Mouse (Mus musculus) hindbrain, embryonic 15.5 days (tissue): ENCODE data around the gene Vamp2. TPM values are rescaled to one million over a fixed set of nuclear protein-coding genes. Genes with fewer than 3 reads are reported as not detected.
"Not testable (repeated sequence)": the region's sequence is repeated elsewhere in the genome, so short reads cannot be mapped to it uniquely, and the experiment has no call there.

Experiments
- ATAC-seq: fragments of 200-750 bp; cut with Nextera tagmentation; 2 replicates; pipeline ENCODE4 v1.8.0; 2017; ENCODE audit warnings: low read depth, moderate number of reproducible peaks, moderate TSS enrichment; ENCODE audit not compliant: low FRiP score
- H3K27ac ChIP-seq: fragments of 300-500 bp; sonication (generic); replicated peaks from 2 replicates; pipeline ENCODE4 v1.5.1; 2015; ENCODE audit warnings: mild to moderate bottlenecking, inconsistent platforms
- H3K27me3 ChIP-seq: fragments of 300-500 bp; sonication (generic); 2 replicates; pipeline ENCODE4 v1.6.1; 2015; ENCODE audit warnings: control low read depth, inconsistent platforms
- H3K36me3 ChIP-seq: fragments of 300-500 bp; sonication (generic); 2 replicates; pipeline ENCODE4 v1.6.1; 2015; ENCODE audit warnings: control low read depth, inconsistent platforms
- H3K4me1 ChIP-seq: fragments of 300-500 bp; sonication (generic); replicated peaks from 2 replicates; pipeline ENCODE4 v1.6.1; 2015; ENCODE audit warnings: control low read depth, inconsistent platforms
- H3K4me2 ChIP-seq: fragments of 300-500 bp; sonication (generic); 2 replicates; pipeline ENCODE4 v1.6.1; 2015; ENCODE audit warnings: moderate library complexity, mild to moderate bottlenecking, inconsistent platforms
- H3K4me3 ChIP-seq: fragments of 300-500 bp; sonication (generic); 2 replicates; pipeline ENCODE4 v1.5.1; 2015; ENCODE audit warnings: mild to moderate bottlenecking, inconsistent platforms
- H3K9ac ChIP-seq: fragments of 300-500 bp; sonication (generic); 2 replicates; pipeline ENCODE4 v1.6.1; 2015; ENCODE audit warnings: inconsistent platforms
- H3K9me3 ChIP-seq: fragments of 300-500 bp; sonication (generic); 2 replicates; pipeline ENCODE4 v1.6.1; 2016; ENCODE audit warnings: control low read depth, inconsistent platforms
- WGBS: fragments of 180-500 bp; shearing (Covaris S2); methylation state at CpG from one replicate; pipeline ENCODE4 v1.1.7; 2015; 5-methylcytosine and 5-hydroxymethylcytosine counted together
- polyA plus RNA-seq: library from polyadenylated mRNA; unstranded; fragments of >200 nt; fragmentation: Nextera tagmentation; extraction: Ambion mirVana; gene quantifications from 2 replicates; pipeline ENCODE4 v1.2.1, GENCODE M21; 2015

Vamp2 gene
- polyA plus RNA-seq, 1 experiment from 2014 or later, result 437 TPM

DNA sequence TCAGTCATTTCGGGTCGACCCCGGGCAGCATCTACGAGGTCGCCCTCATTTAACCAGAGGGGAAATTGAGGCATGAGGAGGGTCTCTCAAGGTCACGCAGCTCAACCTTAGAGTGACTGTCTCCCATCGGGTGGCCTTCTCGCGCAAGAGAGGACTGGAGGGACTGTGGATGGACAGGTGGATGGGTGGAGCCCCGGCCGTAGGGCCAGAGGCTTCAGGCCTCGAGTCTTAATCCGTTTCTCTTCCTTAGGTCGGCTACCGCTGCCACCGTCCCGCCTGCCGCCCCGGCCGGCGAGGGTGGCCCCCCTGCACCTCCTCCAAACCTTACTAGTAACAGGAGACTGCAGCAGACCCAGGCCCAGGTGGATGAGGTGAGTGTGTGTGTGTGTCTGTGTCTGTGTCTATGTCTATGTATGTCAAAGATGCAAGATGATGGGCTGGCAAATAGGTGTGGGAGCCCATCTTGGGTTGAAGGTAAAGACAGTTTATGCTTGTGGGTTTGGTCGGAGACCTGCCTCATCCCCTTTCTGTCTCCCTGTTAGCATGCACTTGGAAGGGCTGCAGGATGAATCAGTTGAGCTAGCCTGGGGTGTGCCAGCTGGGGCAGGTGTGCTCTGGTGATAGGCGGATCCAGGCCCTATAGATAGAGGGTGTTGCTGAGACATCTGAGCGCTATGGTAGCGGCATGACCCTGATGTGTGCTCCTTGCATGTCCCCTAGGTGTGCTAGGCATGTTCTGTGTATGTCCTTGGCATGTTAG, 746 bp downstream of the Vamp2 start:
- peak overlapping the region; percentile 89 for H3K27ac ChIP-seq
- H3K4me3 ChIP-seq, result peak overlapping the region; percentile 64
- 13% methylated on average over 24 of the region's 25 CpGs for WGBS
- peak overlapping the region; percentile 98 for H3K4me2 ChIP-seq
- peak overlapping the region; percentile 95 for H3K9ac ChIP-seq
- H3K9me3 ChIP-seq, result no peaks in the 10 kb centered on the region
- H3K27me3 ChIP-seq, result no peaks in the 10 kb centered on the region
- peaks cover 9% of the 10 kb centered on the region for H3K36me3 ChIP-seq
- H3K4me1 ChIP-seq, result peaks cover 33% of the 10 kb centered on the region
- ATAC-seq, result peak; percentile 28

- Histone ChIP-seq H3K27me3 (no peaks in the 10 kb centered on the region), H3K4me3 (peak overlapping the region; percentile 64), H3K9me3 (no peaks in the 10 kb centered on the region), H3K9ac (peak overlapping the region; percentile 95), H3K36me3 (peaks cover 9% of the 10 kb centered on the region), H3K4me2 (peak overlapping the region; percentile 98), H3K27ac (peak overlapping the region; percentile 89; the same call in 1 of the 2 replicates), H3K4me1 (peaks cover 39% of the 10 kb centered on the region)
- no peak for ATAC-seq
- 89% methylated on average over 12 of the region's 12 CpGs for WGBS
Measured at GRCm38 (mm10) chr11:69089616-69090290, 1.5 kb downstream of the Vamp2 start.

DNA sequence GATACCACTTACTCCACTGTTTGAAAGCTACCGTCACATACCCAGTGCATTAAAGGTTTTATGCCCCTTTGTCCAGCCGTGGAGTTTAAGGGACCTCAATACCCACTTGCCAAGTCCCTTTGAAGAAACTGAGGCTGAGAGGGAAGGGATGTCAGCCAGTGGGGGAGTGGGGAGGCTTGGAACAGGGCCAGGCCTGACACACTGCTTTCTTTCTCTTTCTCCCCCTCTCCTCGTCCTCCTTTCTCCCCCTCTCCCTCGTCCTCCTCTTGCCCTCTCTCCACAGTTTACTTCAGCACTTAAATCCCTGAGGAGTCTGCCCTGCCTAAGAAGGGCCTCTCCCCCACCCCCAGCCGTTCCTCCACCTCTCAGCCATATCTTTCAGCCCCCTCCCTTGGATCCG, 2.1 kb downstream of the Vamp2 start:
- H3K4me1 ChIP-seq, result peaks cover 43% of the 10 kb centered on the region
- no peak for ATAC-seq
- H3K9me3 ChIP-seq, result no peaks in the 10 kb centered on the region
- H3K27ac ChIP-seq, result 0 out of 2 replicates have a peak overlapping the region, but pooled peaks have one; percentile 89
- H3K4me2 ChIP-seq, result peak overlapping the region; percentile 98
- H3K4me3 ChIP-seq, result peak overlapping the region; percentile 64; the same call in 1 of the 2 replicates
- 49% methylated on average over 6 of the region's 6 CpGs for WGBS
- H3K9ac ChIP-seq, result 0 out of 2 replicates have a peak overlapping the region, but pooled peaks have one; percentile 95
- no peaks in the 10 kb centered on the region for H3K27me3 ChIP-seq
- H3K36me3 ChIP-seq, result peaks cover 9% of the 10 kb centered on the region

- H3K4me3 ChIP-seq, result no peak overlapping the region
- ATAC-seq, result no peak
- no peaks in the 10 kb centered on the region for H3K9me3 ChIP-seq
- H3K27me3 ChIP-seq, result no peaks in the 10 kb centered on the region
- H3K27ac ChIP-seq, result no peak overlapping the region
- peaks cover 57% of the 10 kb centered on the region for H3K4me1 ChIP-seq
- H3K36me3 ChIP-seq, result peaks cover 9% of the 10 kb centered on the region
- no peak overlapping the region for H3K9ac ChIP-seq
- no peak overlapping the region for H3K4me2 ChIP-seq
- WGBS, result 67% methylated on average over 7 of the region's 7 CpGs
Measured at GRCm38 (mm10) chr11:69091566-69092385, 3.5 kb downstream of the Vamp2 start.

DNA sequence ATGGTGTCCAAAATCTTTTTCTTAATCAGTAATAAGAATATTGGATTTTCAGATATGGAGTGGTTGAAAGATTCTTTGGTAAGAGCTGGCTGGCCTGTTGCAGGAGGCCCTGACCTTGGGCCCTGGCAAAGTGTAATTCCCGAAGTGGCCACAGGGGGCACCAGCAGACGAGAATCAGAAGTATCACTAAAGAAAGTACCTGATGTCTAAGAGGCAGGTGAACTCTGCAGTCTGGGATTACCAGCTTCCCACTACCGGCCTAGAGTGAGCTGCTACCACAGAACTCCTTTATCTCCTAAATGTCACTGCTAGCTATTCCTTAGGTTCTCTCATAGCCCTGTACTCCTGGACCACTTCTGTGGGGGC, 4.1 kb downstream of the Vamp2 start:
- 6% methylated on average over 3 of the region's 3 CpGs for WGBS
- no peak for ATAC-seq

GRCm38 (mm10) chr11:69092871-69093270, 4.6 kb downstream of the Vamp2 start:
- Histone ChIP-seq H3K36me3 (peaks cover 9% of the 10 kb centered on the region), H3K27me3 (no peaks in the 10 kb centered on the region), H3K4me1 (peaks cover 64% of the 10 kb centered on the region), H3K9me3 (no peaks in the 10 kb centered on the region), H3K4me2 (no peak overlapping the region), H3K27ac (no peak overlapping the region), H3K9ac (no peak overlapping the region), H3K4me3 (no peak overlapping the region)
- ATAC-seq, result no peak
- 86% methylated on average over 4 of the region's 4 CpGs for whole genome bisulfite sequencing

More for the DNA sequence above, 4.1 kb downstream of the Vamp2 start:
- no peak overlapping the region for H3K4me3 ChIP-seq
- H3K36me3 ChIP-seq, result peaks cover 9% of the 10 kb centered on the region
- H3K4me2 ChIP-seq, result no peak overlapping the region
- no peak overlapping the region for H3K9ac ChIP-seq
- H3K27ac ChIP-seq, result no peak overlapping the region
- peaks cover 63% of the 10 kb centered on the region for H3K4me1 ChIP-seq
- no peaks in the 10 kb centered on the region for H3K9me3 ChIP-seq
- no peaks in the 10 kb centered on the region for H3K27me3 ChIP-seq

GRCm38 (mm10) chr11:69093856-69094255, 5.6 kb downstream of the Vamp2 start:
- not testable (repeated sequence) for H3K36me3 ChIP-seq, ATAC-seq, H3K27me3 ChIP-seq, H3K4me3 ChIP-seq, H3K9me3 ChIP-seq, H3K9ac ChIP-seq
- H3K4me1 ChIP-seq, result peaks cover 71% of the 10 kb centered on the region
- H3K4me2 ChIP-seq, result peak overlapping the region; percentile 94; the same call in 1 of the 2 replicates
- H3K27ac ChIP-seq, result peak overlapping the region; percentile 81
- 87% methylated on average over 7 of the region's 7 CpGs for WGBS

DNA sequence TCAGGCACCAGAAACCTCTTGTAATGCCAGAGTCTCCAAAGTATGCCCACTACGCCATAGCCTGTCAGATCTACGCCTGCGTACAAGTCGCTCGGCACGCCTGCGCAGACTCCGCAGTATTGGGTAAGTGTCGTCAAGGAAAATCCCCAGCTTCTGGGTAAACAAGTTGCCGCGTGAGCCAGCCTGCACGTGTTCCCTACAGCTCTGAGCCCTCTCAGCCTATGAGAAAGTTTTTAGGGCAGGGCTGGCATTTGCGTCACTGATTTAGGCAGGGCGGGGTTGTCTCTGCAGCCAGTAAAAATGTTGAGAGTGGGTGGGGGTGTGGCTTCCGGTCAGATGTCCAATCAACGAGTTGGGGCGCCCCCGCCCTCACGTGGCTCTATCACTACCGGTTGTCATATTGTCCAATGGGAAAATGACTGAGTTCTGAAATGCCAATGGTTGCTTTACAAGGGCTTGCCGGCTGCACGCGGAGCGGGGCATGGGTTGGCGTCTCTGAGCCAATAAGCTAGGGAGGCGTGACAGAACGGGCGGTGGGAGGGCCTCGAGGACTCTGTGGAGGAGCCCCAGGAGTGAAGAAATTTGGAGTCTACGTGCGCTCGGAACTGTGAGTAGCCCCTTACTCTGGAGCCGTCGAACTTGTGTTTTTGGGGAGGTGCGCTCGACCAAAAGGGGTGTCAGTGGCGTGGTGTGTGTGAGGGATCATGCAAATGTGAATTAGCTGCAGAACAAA, 6.6 kb downstream of the Vamp2 start, which contains the start of gene Per1:
Gene Per1 (plus strand): TSS at position 521 of the 733 bp plus-strand sequence.
- peak within 1 kb of the TSS; percentile 48 for H3K4me3 ChIP-seq
- no peaks in the 10 kb centered on the region for H3K27me3 ChIP-seq
- H3K4me1 ChIP-seq, result peaks cover 73% of the 10 kb centered on the region
- H3K9ac ChIP-seq, result peak within 1 kb of the TSS; percentile 47
- peak within 1 kb of the TSS; percentile 94 for H3K4me2 ChIP-seq
- peak; percentile 96 for ATAC-seq
- H3K36me3 ChIP-seq, result peaks cover 7% of the 10 kb centered on the region
- WGBS, result under 1% methylated on average over 37 of the region's 37 CpGs
- H3K27ac ChIP-seq, result peak within 1 kb of the TSS; percentile 81
- no peaks in the 10 kb centered on the region for H3K9me3 ChIP-seq

DNA sequence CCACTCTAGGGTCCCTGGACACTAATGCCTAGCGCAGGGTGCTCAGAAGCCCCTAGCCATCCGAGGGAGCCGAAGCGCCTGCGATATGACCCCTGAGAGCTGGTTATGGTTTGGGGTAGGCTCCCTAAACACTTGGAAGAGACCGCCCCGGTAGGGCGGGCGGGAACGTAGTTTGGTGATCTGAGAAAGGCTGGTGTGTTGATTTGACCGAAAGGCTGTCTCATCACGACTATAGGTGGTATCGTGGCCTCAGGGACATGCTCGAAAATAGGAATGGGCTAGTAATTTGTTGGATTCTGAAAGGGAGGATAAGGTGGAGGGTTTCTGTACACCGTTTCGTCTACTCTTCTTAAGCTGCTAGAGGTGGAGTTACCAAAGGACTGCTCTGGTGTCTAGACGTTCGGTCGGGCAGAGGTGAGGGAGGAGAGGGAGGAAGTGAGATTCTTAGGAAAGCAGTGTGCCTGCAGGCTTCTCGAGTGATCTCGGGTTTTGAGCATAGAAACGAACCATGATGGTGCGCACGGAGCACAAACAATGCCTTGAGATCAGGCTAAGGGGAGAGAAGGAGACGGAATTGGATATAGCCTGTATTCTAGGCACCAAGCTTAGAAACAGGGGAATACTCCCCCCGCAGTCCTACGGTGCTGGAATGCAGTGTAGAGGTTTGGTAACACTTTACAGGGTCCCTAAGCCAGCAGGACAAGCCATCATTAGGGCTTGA, 7.4 kb downstream of the Vamp2 start:
- no peaks in the 10 kb centered on the region for H3K9me3 ChIP-seq
- H3K4me1 ChIP-seq, result peaks cover 73% of the 10 kb centered on the region
- peak overlapping the region; percentile 94 for H3K4me2 ChIP-seq
- H3K27me3 ChIP-seq, result no peaks in the 10 kb centered on the region
- H3K27ac ChIP-seq, result peak overlapping the region; percentile 74
- H3K9ac ChIP-seq, result peak overlapping the region; percentile 47
- 3% methylated on average over 27 of the region's 27 CpGs for WGBS
- peaks cover 5% of the 10 kb centered on the region for H3K36me3 ChIP-seq
- no peak for ATAC-seq
- peak overlapping the region; percentile 48 for H3K4me3 ChIP-seq

DNA sequence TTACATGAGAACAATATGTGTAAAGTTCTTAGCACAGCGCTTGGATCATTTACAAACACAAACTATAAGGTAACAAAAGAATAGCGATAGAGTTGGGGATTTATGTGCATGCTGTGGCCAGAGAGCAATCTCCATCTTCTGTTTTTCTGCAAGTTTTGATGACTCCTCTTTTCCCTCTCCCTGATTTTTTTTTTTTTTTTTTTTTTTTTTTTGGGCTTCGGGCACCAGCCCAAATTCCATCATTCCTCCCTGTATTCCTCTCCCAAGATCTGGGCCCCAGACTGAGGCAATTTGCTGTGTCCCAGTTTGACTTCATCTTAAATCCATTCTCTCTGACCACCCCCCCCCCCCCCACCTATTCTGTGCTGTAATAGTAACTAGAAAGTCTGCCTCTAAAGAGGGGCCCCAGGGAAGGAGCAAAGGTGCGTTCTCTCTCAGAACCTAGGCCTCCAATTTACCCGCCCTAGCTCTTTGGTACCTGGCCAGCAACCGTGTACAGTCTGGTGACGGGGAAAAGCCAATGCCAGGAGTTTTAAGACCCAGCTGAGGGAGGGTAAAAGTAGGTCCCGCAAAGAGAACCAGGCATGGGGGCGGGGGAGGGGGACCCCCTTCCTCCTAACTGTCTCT, 8.2 kb downstream of the Vamp2 start:
- Histone ChIP-seq H3K4me1 (peaks cover 72% of the 10 kb centered on the region), H3K4me3 (peak overlapping the region; percentile 48), H3K27ac (peak overlapping the region; percentile 74), H3K9ac (peak overlapping the region; percentile 47), H3K4me2 (peak overlapping the region; percentile 94), H3K36me3 (peaks cover 5% of the 10 kb centered on the region), H3K9me3 (no peaks in the 10 kb centered on the region), H3K27me3 (no peaks in the 10 kb centered on the region)
- ATAC-seq, result no peak
- WGBS, result 17% methylated on average over 9 of the region's 9 CpGs
